Mouse (Mus musculus): ENCODE measurements around the gene Prcc. TPM values are rescaled to one million over a fixed set of nuclear protein-coding genes. Genes with fewer than 3 reads are reported as not detected.

The Prcc gene
- polyA plus RNA-seq (2017; shearing (Covaris generic)) = 8.1 TPM

GRCm38 (mm10) chr3:87885281-87886003, at the start of gene Prcc:
Prcc (minus strand) TSS chr3:87885608.

DNA sequence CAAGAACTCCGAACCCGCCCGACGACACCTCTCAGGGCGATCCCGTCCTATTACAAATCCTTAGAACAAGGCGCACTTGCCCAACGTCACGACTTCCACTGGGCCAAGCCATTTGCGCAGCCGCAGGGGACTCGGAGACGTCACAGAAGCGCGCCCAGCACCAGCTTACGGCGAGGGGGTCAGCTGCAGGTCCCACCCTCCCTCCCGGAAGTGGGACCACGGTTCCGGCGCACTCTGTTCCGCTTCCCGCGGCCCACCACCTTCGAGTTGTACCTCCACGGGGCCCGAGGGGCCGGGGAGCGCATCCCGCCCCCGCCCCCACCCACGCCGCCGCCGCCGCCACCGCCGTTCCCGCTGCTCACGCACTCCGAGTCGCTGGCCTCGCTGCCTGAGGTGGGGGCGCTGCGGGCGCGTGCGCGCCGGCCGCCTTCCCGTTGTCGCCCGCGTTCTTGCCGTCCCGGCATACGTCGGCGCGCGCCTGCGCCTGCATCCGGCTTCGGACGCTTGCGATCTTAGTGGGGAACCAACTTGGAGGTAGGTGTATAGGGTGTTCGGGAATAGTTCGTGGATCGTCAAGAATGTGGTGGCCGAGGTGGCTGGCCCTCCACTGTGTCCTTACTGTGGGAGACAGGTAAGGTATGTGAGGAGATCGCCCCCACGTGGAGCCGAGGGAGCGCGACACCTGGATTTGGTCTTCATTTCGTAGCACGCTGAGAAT, 44.8 kb upstream of the Prcc start, which contains the start of the genes Isg20l2 and Rrnad1:
Gene Isg20l2 (plus strand): TSS at position 237 of the 718 bp plus-strand sequence.
Gene Rrnad1 (minus strand): TSS at position 640 of the 718 bp plus-strand sequence.

GRCm38 (mm10) chr3:87919336-87920108, 34.1 kb upstream of the Prcc start, which contains the start of gene Mrpl24:
Mrpl24 (plus strand) TSS chr3:87919506.

DNA sequence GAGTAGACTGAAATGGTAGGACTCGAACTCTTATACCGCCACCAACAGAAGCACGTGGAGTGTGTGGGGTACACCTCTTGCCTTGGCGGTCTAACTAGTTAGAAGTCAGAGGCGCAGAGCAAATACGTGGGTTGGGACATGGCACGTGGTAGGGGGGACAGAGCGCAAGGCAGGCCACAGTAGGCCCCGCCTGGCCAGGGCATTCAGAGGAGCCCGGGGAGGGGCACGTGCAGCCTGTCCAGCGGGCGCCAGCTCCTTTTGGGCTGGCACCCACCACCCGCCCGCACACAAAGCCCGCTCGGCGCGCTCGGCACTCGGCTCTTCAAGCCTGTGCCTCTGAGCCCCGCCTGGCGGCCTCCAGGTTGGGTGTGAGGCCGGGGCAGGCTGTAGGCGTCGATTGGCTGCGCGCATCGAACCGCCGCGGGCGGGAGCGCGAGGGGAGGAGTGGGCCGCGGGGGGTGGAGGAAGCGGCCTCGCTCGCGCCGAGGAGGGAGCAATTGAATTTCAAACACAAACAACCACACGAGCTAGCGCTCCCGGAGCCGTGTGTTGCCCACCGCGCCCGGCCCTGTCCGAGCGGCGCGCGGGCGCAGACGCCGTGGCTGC, 20.6 kb upstream of the Prcc start, which contains the start of gene Hdgf:
Gene Hdgf (plus strand): TSS at position 442 of the 606 bp plus-strand sequence.

DNA sequence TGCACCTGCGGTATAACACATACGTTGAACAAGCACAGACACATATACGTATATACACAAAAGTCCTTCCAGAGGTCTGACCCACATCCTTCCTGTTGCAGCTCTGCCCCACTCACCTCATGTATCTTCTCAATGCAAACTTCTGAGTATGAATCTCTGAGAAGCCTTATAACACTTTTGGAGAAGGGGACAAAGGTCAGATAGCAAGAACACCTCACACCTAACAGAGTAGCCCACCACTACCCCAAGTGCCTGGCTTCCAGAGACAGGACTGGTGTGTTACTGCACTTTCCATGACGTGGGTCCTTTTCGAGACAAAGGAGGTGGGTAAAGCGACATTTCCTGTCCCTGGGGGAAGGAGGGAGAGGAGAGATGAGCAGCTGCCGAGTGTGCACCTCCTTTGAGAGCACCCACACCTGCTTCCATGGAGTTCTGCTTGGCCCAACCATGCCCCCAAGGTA, 38.7 kb downstream of the Prcc start, which contains the start of gene Sh2d2a:
Gene Sh2d2a (plus strand): TSS at position 106 of the 461 bp plus-strand sequence.

DNA sequence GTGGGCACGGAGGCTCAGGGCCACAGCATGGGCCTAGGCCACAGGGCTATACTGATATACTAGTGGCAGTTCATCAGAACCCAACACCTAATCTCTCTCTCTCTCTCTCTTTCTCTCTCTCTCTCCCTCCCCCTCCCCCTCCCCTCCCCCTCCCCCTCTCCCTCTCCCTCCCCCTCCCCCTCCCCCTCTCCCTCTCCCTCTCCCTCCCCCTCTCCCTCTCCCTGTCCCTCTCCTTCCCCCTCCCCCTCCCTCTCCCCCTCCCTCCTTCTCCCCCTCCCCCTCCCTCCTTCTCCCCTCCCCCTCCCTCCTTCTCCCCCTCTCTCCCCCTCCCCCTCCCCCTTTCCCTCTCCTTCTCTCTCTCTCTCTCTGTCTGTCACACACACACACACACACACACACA, 61.2 kb downstream of the Prcc start, which contains the start of gene Pear1:
Gene Pear1 (minus strand): TSS at position 101 of the 400 bp plus-strand sequence.

Other genes starting within 250 kb of the Prcc start
- gene Lrrc71, start 137.0 kb downstream of the Prcc start, polyA plus RNA-seq (2017; shearing (Covaris generic)) = 0.17 TPM
- gene Ntrk1, start 90.4 kb downstream of the Prcc start, polyA plus RNA-seq (2017; shearing (Covaris generic)) = not detected
- gene Insrr, start 88.7 kb downstream of the Prcc start, polyA plus RNA-seq (2017; shearing (Covaris generic)) = 0.65 TPM
- gene Pear1, start 61.3 kb downstream of the Prcc start, polyA plus RNA-seq (2017; shearing (Covaris generic)) = 64.2 TPM
- 289 TPM for gene Sh2d2a, start 38.9 kb downstream of the Prcc start, polyA plus RNA-seq (2017; shearing (Covaris generic))
- 24.7 TPM for gene Hdgf, start 20.7 kb upstream of the Prcc start, polyA plus RNA-seq (2017; shearing (Covaris generic))
- 148 TPM for gene Mrpl24, start 33.9 kb upstream of the Prcc start, polyA plus RNA-seq (2017; shearing (Covaris generic))
- gene Isg20l2, start 44.7 kb upstream of the Prcc start, polyA plus RNA-seq (2017; shearing (Covaris generic)) = 8.1 TPM
- 31.9 TPM for gene Rrnad1, start 45.1 kb upstream of the Prcc start, polyA plus RNA-seq (2017; shearing (Covaris generic))
- gene Crabp2, start 63.1 kb upstream of the Prcc start, polyA plus RNA-seq (2017; shearing (Covaris generic)) = not detected
- gene Nes, start 85.5 kb upstream of the Prcc start, polyA plus RNA-seq (2017; shearing (Covaris generic)) = 0.06 TPM
- not detected for gene Bcan, start 114.6 kb upstream of the Prcc start, polyA plus RNA-seq (2017; shearing (Covaris generic))
- gene Hapln2, start 142.0 kb upstream of the Prcc start, polyA plus RNA-seq (2017; shearing (Covaris generic)) = not detected
- gene Gpatch4, start 157.5 kb upstream of the Prcc start, polyA plus RNA-seq (2017; shearing (Covaris generic)) = 43.6 TPM
- gene Naxe, start 172.9 kb upstream of the Prcc start, polyA plus RNA-seq (2017; shearing (Covaris generic)) = 102 TPM
- not detected for gene Ttc24, start 192.7 kb upstream of the Prcc start, polyA plus RNA-seq (2017; shearing (Covaris generic))
- 0.84 TPM for gene Iqgap3, start 196.4 kb upstream of the Prcc start, polyA plus RNA-seq (2017; shearing (Covaris generic))